Mouse (Mus musculus) C2C12 (cell line): ENCODE measurements around the gene Lifr.

Experiments
- CTCF ChIP-seq: IDR thresholded peaks from one replicate; pipeline ENCODE4 v1.5.1; 2011; ENCODE audit not compliant: control insufficient read depth, insufficient read depth, insufficient read length
- FOSL1 ChIP-seq: IDR thresholded peaks from one replicate; pipeline ENCODE4 v1.8.0; 2011; ENCODE audit warnings: mild to moderate bottlenecking, low read length; ENCODE audit not compliant: poor library complexity, insufficient read depth, severe bottlenecking
- MAX ChIP-seq: IDR thresholded peaks from one replicate; pipeline ENCODE4 v1.6.1; 2011; ENCODE audit warnings: mild to moderate bottlenecking, control low read depth
- MYOD1 ChIP-seq: IDR thresholded peaks from one replicate; pipeline ENCODE4 v1.6.1; 2011; ENCODE audit warnings: low read depth; ENCODE audit not compliant: control insufficient read depth, insufficient read length
- MYOG ChIP-seq: IDR thresholded peaks from one replicate; pipeline ENCODE4 v1.6.1; 2011; ENCODE audit not compliant: control insufficient read depth, insufficient read length; ENCODE audit errors: extremely low read depth
- USF1 ChIP-seq: IDR thresholded peaks from one replicate; pipeline ENCODE4 v1.6.1; 2011; ENCODE audit warnings: low read depth, mild to moderate bottlenecking, control low read depth, moderate library complexity

GRCm38 (mm10) chr15:7206110-7206509 lies 115.7 kb downstream of the Lifr start:
- TF ChIP-seq MAX (no peak), USF1 (no peak), CTCF (no peak), MYOG (no peak), FOSL1 (no peak), MYOD1 (no peak)
